16 mouse cellular contexts compared by ENCODE assay signal in the genomic region with DNA sequence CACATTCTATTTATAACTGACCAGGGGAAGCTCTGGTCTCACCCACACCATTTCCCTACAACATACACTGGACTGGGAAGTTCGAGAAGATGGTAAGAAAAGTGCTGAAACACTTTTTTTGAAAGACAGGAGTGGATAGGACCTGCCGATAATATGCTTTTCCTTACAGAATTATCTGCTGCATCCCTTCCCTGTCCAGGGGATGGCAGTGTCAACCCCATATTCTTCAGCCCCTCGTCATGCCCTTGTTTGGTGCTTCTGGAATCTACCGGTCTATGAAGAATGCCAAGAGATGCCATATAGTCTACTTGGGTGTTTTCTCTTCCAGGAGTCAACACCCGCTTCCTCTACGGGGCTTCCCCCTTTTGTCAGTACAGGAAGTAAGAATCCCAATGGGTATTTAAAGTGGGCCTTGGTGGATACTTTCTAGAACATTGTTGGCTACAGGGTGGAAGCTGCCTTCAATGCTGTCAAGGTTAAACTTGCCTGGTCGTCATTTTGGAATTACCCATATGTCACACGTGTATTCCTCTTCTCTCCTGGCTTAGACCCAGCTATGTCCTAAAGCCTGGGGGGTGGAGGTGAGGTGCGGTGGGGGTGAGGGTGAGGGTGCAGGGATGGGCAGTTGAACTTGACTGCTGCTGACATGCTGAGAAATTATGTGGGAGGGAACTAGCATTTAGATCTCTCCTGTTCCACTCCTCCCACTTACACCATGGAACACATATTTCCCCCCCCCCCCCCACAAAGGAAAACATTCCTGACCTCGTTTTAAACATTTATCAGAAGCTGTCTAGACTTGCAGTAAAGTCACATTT. TPM values are rescaled to one million over a fixed set of nuclear protein-coding genes. Genes with fewer than 3 reads are reported as not detected.
A peak's percentile ranks its signal among the peaks of the same experiment; 100 is the strongest.
DNase-seq lines count a peak whose midpoint lies in the region; ATAC-seq and TF ChIP-seq lines count a peak whose summit lies in the region.
"Had no signal": no experiment of that assay in that cellular context is flagged by ENCODE, and none has a peak within 500 bp of the region (broad histone marks: within the 10 kb centered on the region; RNA-seq: fewer than 3 reads in every experiment).

No protein-coding gene starts in this region.

- ATAC-seq in kidney, embryonic 14.5 days (ENCODE audit: low FRiP score, low TSS enrichment) = peak; percentile 40; the same call in 1 of the 2 replicates
- ATAC-seq in lung, postnatal 0 days = peak; percentile 65
- peak; percentile 33 for ATAC-seq in granulocyte monocyte progenitor cell, adult 5-6 weeks (replicated peaks; ENCODE audit: poor library complexity, severe bottlenecking)
- peak; percentile 34; the same call in 1 of the 2 replicates for ATAC-seq in stomach, postnatal 0 days (ENCODE audit: low FRiP score, low TSS enrichment)
- no peak for ATAC-seq in midbrain, embryonic 13.5 days

- DNase-seq in kidney, postnatal 36 days = no peak
- DNase-seq in lung, postnatal 0 days (ENCODE audit: low spot score) = peak; percentile 68
- no peak for DNase-seq in lung, postnatal 4 days
- no peak for DNase-seq in stomach, postnatal 0 days (ENCODE audit: low spot score)
- DNase-seq: adrenal gland, adult 2 months; cerebellum, adult 9-11 months; right cerebral cortex, adult 18-20 months; thymus, postnatal 4 days had no signal

- H3K36me3 ChIP-seq in kidney, embryonic 14.5 days (ENCODE audit: control insufficient read depth, insufficient read depth, low read length) = no peaks in the 10 kb centered on the region
- no peaks in the 10 kb centered on the region for H3K36me3 ChIP-seq in lung, postnatal 0 days (ENCODE audit: insufficient read depth, low read length)
- H3K36me3 ChIP-seq in stomach, postnatal 0 days (ENCODE audit: control insufficient read depth, insufficient read depth, low read length) = no peaks in the 10 kb centered on the region; the same call in 1 of the 2 replicates
- H3K36me3 ChIP-seq in midbrain, embryonic 13.5 days = no peaks in the 10 kb centered on the region
- H3K36me3 ChIP-seq: embryonic facial prominence, embryonic 10.5 days; heart, embryonic 13.5 days; neural tube, embryonic 15.5 days had no signal

- no peak overlapping the region for H3K9ac ChIP-seq in kidney, embryonic 14.5 days (ENCODE audit: low read depth, low read length)
- H3K9ac ChIP-seq in lung, postnatal 0 days (replicated peaks; ENCODE audit: low read depth) = no peak overlapping the region
- no peak overlapping the region for H3K9ac ChIP-seq in stomach, postnatal 0 days (ENCODE audit: low read length)
- no peak overlapping the region for H3K9ac ChIP-seq in midbrain, embryonic 13.5 days (replicated peaks)
- H3K9ac ChIP-seq: heart, embryonic 13.5 days; hindbrain, embryonic 14.5 days; liver, embryonic 14.5 days; neural tube, embryonic 15.5 days had no signal

- 0 out of 2 replicates have a peak, but pooled peaks have one; percentile 46 for TF ChIP-seq EP300 in lung, postnatal 0 days (IDR thresholded peaks at IDR 0.05)
- no peak for TF ChIP-seq EP300 in stomach, postnatal 0 days (optimal IDR thresholded peaks at IDR 0.05)

- H3K27ac ChIP-seq in kidney, embryonic 14.5 days (ENCODE audit: low read depth, low read length) = peak overlapping the region; percentile 33; the same call in 1 of the 2 replicates
- peak overlapping the region; percentile 43 for H3K27ac ChIP-seq in lung, postnatal 0 days (ENCODE audit: low read length)
- H3K27ac ChIP-seq in stomach, postnatal 0 days (replicated peaks) = peak overlapping the region; percentile 36; the same call in 1 of the 2 replicates
- no peak overlapping the region for H3K27ac ChIP-seq in midbrain, embryonic 13.5 days
- H3K27ac ChIP-seq: embryonic facial prominence, embryonic 10.5 days; heart, embryonic 13.5 days; hindbrain, embryonic 14.5 days; liver, embryonic 14.5 days; neural tube, embryonic 15.5 days had no signal

- H3K27me3 ChIP-seq in kidney, embryonic 14.5 days (ENCODE audit: control insufficient read depth, insufficient read depth, low read length) = no peaks in the 10 kb centered on the region
- H3K27me3 ChIP-seq in lung, postnatal 0 days (replicated peaks; ENCODE audit: insufficient read depth, low read length) = no peaks in the 10 kb centered on the region
- no peaks in the 10 kb centered on the region for H3K27me3 ChIP-seq in stomach, postnatal 0 days (ENCODE audit: control insufficient read depth, insufficient read depth, low read length)
- H3K27me3 ChIP-seq in midbrain, embryonic 13.5 days = peaks cover 5% of the 10 kb centered on the region; the same call in 1 of the 2 replicates
- H3K27me3 ChIP-seq: heart, embryonic 13.5 days; neural tube, embryonic 15.5 days had no signal

- 61% methylated on average over 10 of the region's 10 CpGs for WGBS in kidney, embryonic 14.5 days
- WGBS in lung, postnatal 0 days = 31% methylated on average over 10 of the region's 10 CpGs
- WGBS in stomach, postnatal 0 days = 48% methylated on average over 10 of the region's 10 CpGs
- WGBS in midbrain, embryonic 13.5 days = 82% methylated on average over 10 of the region's 10 CpGs

- no peak overlapping the region for H3K4me3 ChIP-seq in kidney, embryonic 14.5 days (ENCODE audit: low read length)
- H3K4me3 ChIP-seq in lung, postnatal 0 days (ENCODE audit: low read depth, low read length) = no peak overlapping the region
- H3K4me3 ChIP-seq in stomach, postnatal 0 days (ENCODE audit: low read depth, low read length) = no peak overlapping the region
- no peak overlapping the region for H3K4me3 ChIP-seq in midbrain, embryonic 13.5 days (replicated peaks)
- H3K4me3 ChIP-seq: embryonic facial prominence, embryonic 10.5 days; heart, embryonic 13.5 days; neural tube, embryonic 15.5 days had no signal

- H3K4me2 ChIP-seq in kidney, embryonic 14.5 days (replicated peaks; ENCODE audit: low read depth, low read length) = no peak overlapping the region
- no peak overlapping the region for H3K4me2 ChIP-seq in lung, postnatal 0 days (replicated peaks; ENCODE audit: low read depth, low read length)
- H3K4me2 ChIP-seq in stomach, postnatal 0 days (replicated peaks; ENCODE audit: low read depth) = no peak overlapping the region
- H3K4me2 ChIP-seq in midbrain, embryonic 13.5 days (replicated peaks) = no peak overlapping the region
- H3K4me2 ChIP-seq: heart, embryonic 13.5 days; hindbrain, embryonic 14.5 days; neural tube, embryonic 15.5 days had no signal

- peak; percentile 55 for TF ChIP-seq CTCF in lung, postnatal 0 days (IDR thresholded peaks at IDR 0.05)
- peak; percentile 51 for TF ChIP-seq CTCF in stomach, postnatal 0 days (IDR thresholded peaks at IDR 0.05; ENCODE audit: low read depth)

- no peaks in the 10 kb centered on the region for H3K9me3 ChIP-seq in kidney, embryonic 14.5 days (ENCODE audit: control insufficient read depth, low read length)
- H3K9me3 ChIP-seq in lung, postnatal 0 days (ENCODE audit: low read length) = no peaks in the 10 kb centered on the region
- no peaks in the 10 kb centered on the region for H3K9me3 ChIP-seq in stomach, postnatal 0 days (ENCODE audit: control insufficient read depth, low read length)
- H3K9me3 ChIP-seq in midbrain, embryonic 13.5 days = no peaks in the 10 kb centered on the region
- H3K9me3 ChIP-seq: embryonic facial prominence, embryonic 10.5 days; heart, embryonic 13.5 days; neural tube, embryonic 15.5 days had no signal

- peaks cover 45% of the 10 kb centered on the region for H3K4me1 ChIP-seq in kidney, embryonic 14.5 days (ENCODE audit: control insufficient read depth, insufficient read depth, low read length)
- peaks cover 16% of the 10 kb centered on the region; the same call in 1 of the 2 replicates for H3K4me1 ChIP-seq in lung, postnatal 0 days (ENCODE audit: insufficient read depth, low read depth, low read length)
- H3K4me1 ChIP-seq in stomach, postnatal 0 days (replicated peaks; ENCODE audit: control insufficient read depth, insufficient read depth) = peaks cover 4% of the 10 kb centered on the region; the same call in 1 of the 2 replicates
- H3K4me1 ChIP-seq in midbrain, embryonic 13.5 days (replicated peaks) = no peaks in the 10 kb centered on the region
- H3K4me1 ChIP-seq: embryonic facial prominence, embryonic 10.5 days; neural tube, embryonic 15.5 days had no signal

RNA-seq across cellular contexts. Expression of a gene that starts 21.0 kb away (rescaled TPM):
- polyA plus RNA-seq in kidney, embryonic 14.5 days (2014; fragmentation: Nextera tagmentation; extraction: Ambion mirVana) = 250 and 252 TPM in 2 replicates
- polyA plus RNA-seq in lung, postnatal 0 days (2015; fragmentation: Nextera tagmentation; extraction: Ambion mirVana) = 756 and 780 TPM in 2 replicates
- total RNA-seq in granulocyte monocyte progenitor cell, adult 5-6 weeks (2014; fragmentation: Nextera tagmentation) = 4.6 TPM in 1 of 2 replicates, not detected in the other
- 1.4 TPM in 1 of 2 replicates, not detected in the other for total RNA-seq in granulocyte monocyte progenitor cell, adult 5-6 weeks (2017)
- 421 and 437 TPM in 2 replicates for polyA plus RNA-seq in stomach, postnatal 0 days (2015; fragmentation: Nextera tagmentation; extraction: Ambion mirVana)
- polyA plus RNA-seq in midbrain, embryonic 13.5 days (2015; fragmentation: Nextera tagmentation; extraction: Ambion mirVana) = 48.8 and 55.3 TPM in 2 replicates
